Mouse (Mus musculus) retina, adult 2 months (tissue): Measurements from ENCODE around the gene Spocd1.

Experiments used
- DNase-seq: peaks from one replicate; pipeline ENCODE4 v3.0.0-alpha.2; 2012; ENCODE audit warnings: low read depth, low spot score

Spocd1 gene

GRCm38 (mm10) chr4:129918464-129918863 lies 10.6 kb upstream of the Spocd1 start:
- DNase-seq, result no peak

- DNase-seq, result no peak
These were observed 10.1 kb upstream of the Spocd1 start for GRCm38 (mm10) chr4:129918901-129919300.

GRCm38 (mm10) chr4:129920542-129921313 lies 8.3 kb upstream of the Spocd1 start:
- DNase-seq, result no peak

- no peak for DNase-seq
These were observed 7.8 kb upstream of the Spocd1 start for GRCm38 (mm10) chr4:129921314-129921587.

GRCm38 (mm10) chr4:129924143-129924542 lies 4.9 kb upstream of the Spocd1 start:
- no peak for DNase-seq

GRCm38 (mm10) chr4:129924694-129925093 lies 4.4 kb upstream of the Spocd1 start:
- DNase-seq, result no peak

GRCm38 (mm10) chr4:129926544-129926943 lies 2.5 kb upstream of the Spocd1 start:
- DNase-seq, result no peak

- DNase-seq, result no peak
These were observed 2.0 kb upstream of the Spocd1 start for GRCm38 (mm10) chr4:129927091-129927490.

GRCm38 (mm10) chr4:129928124-129928751 lies 811 bp upstream of the Spocd1 start:
- peak; percentile 50 for DNase-seq

- DNase-seq, result no peak
These were observed 4.6 kb downstream of the Spocd1 start for GRCm38 (mm10) chr4:129933696-129934095.

- peak; percentile 23 for DNase-seq
These were observed 5.3 kb downstream of the Spocd1 start for GRCm38 (mm10) chr4:129934177-129934855.

- DNase-seq, result no peak
These were observed 22.3 kb downstream of the Spocd1 start for GRCm38 (mm10) chr4:129951359-129951821.

GRCm38 (mm10) chr4:129952241-129952810 lies 23.3 kb downstream of the Spocd1 start:
- no peak for DNase-seq

GRCm38 (mm10) chr4:129954527-129954926 lies 25.5 kb downstream of the Spocd1 start:
- DNase-seq, result no peak

GRCm38 (mm10) chr4:129960180-129960944 lies 31.3 kb downstream of the Spocd1 start:
- no peak for DNase-seq

- DNase-seq, result no peak
These were observed 36.2 kb downstream of the Spocd1 start for GRCm38 (mm10) chr4:129965294-129965693.

GRCm38 (mm10) chr4:129966201-129966600 lies 37.2 kb downstream of the Spocd1 start:
- DNase-seq, result no peak

- no peak for DNase-seq
These were observed 38.3 kb downstream of the Spocd1 start for GRCm38 (mm10) chr4:129967024-129968014.

- DNase-seq, result no peak
These were observed 41.1 kb downstream of the Spocd1 start for GRCm38 (mm10) chr4:129970168-129970567.

- no peak for DNase-seq
These were observed 41.8 kb downstream of the Spocd1 start for GRCm38 (mm10) chr4:129970861-129971260.
